Mouse (Mus musculus) MEL (cell line): Measurements from ENCODE around the gene H3f3b. TPM values are rescaled to one million over a fixed set of nuclear protein-coding genes. Genes with fewer than 3 reads are reported as not detected.

Experiments used
- DNase-seq: peaks from one replicate; pipeline ENCODE4 v3.0.0; 2011; ENCODE audit warnings: low read depth, low spot score
- H3K27ac ChIP-seq: 2 replicates; pipeline ENCODE4 v1.5.1; 2012; ENCODE audit warnings: low read depth, mild to moderate bottlenecking, control low read depth, low read length, moderate library complexity; ENCODE audit not compliant: control insufficient read depth
- H3K27me3 ChIP-seq, 2 experiments: fragments of 150-350 bp in 1 of 2; sonication (generic) in 1 of 2; 2 replicates each; pipeline ENCODE4 v1.6.1; 2012; ENCODE audit warnings: low read length in 2 of 2, mild to moderate bottlenecking in 2 of 2, improper control_type of control experiment in 1 of 2, moderate library complexity in 1 of 2; ENCODE audit not compliant: insufficient read depth in 2 of 2, control insufficient read depth in 1 of 2
- H3K36me3 ChIP-seq, 2 experiments: 2 replicates each; pipeline ENCODE4 v1.6.1; 2012 to 2014; ENCODE audit warnings: low read length in 2 of 2, improper control_type of control experiment in 1 of 2, inconsistent platforms in 1 of 2, mild to moderate bottlenecking in 1 of 2; ENCODE audit not compliant: insufficient read depth in 2 of 2, control insufficient read depth in 1 of 2
- H3K4me1 ChIP-seq, 2 experiments: fragments of 150-350 bp in 1 of 2; sonication (generic) in 1 of 2; 2 replicates each; pipeline ENCODE4 v1.6.1; 2012; ENCODE audit warnings: low read length in 2 of 2, improper control_type of control experiment in 1 of 2, mild to moderate bottlenecking in 1 of 2; ENCODE audit not compliant: insufficient read depth in 2 of 2, control insufficient read depth in 1 of 2
- H3K4me3 ChIP-seq, 2 experiments: fragments of 150-350 bp in 1 of 2; sonication (generic) in 1 of 2; 2 replicates each; pipeline ENCODE4 v1.5.1; 2012; ENCODE audit warnings: low read depth in 2 of 2, low read length in 2 of 2, mild to moderate bottlenecking in 2 of 2, moderate library complexity in 2 of 2, control low read depth in 1 of 2, improper control_type of control experiment in 1 of 2; ENCODE audit not compliant: control insufficient read depth in 1 of 2, insufficient read depth in 1 of 2
- H3K79me2 ChIP-seq: 2 replicates; pipeline ENCODE4 v1.6.1; 2012; ENCODE audit warnings: mild to moderate bottlenecking, low read length, moderate library complexity; ENCODE audit not compliant: control insufficient read depth, poor library complexity, insufficient read depth
- H3K9ac ChIP-seq: 2 replicates; pipeline ENCODE4 v1.6.1; 2012; ENCODE audit warnings: low read depth, mild to moderate bottlenecking, control low read depth, low read length, moderate library complexity; ENCODE audit not compliant: control insufficient read depth, poor library complexity, severe bottlenecking
- H3K9me3 ChIP-seq: fragments of 150-350 bp; sonication (generic); replicated peaks from 2 replicates; pipeline ENCODE4 v1.6.1; 2012; ENCODE audit warnings: mild to moderate bottlenecking, low read length, improper control_type of control experiment, moderate library complexity; ENCODE audit not compliant: insufficient read depth
- BHLHE40 ChIP-seq: IDR thresholded peaks from 2 replicates; pipeline ENCODE4 v1.6.1; 2012; ENCODE audit warnings: low read depth, mild to moderate bottlenecking, inconsistent platforms, low read length, improper control_type of control experiment, borderline replicate concordance
- CTCF ChIP-seq, 3 experiments: IDR thresholded peaks in 2 of 3; conservative IDR thresholded peaks in 1 of 3; 2 replicates each; pipeline ENCODE4 v1.5.1; 2011 to 2012; ENCODE audit warnings: low read length in 3 of 3, low read depth in 2 of 3, mild to moderate bottlenecking in 2 of 3, improper control_type of control experiment in 1 of 3, inconsistent platforms in 1 of 3, mixed read lengths in 1 of 3, moderate library complexity in 1 of 3; ENCODE audit not compliant: control insufficient read depth in 1 of 3, insufficient read depth in 1 of 3, poor library complexity in 1 of 3, severe bottlenecking in 1 of 3
- E2F4 ChIP-seq: IDR thresholded peaks from 2 replicates; pipeline ENCODE4 v1.6.1; 2011; ENCODE audit warnings: low read depth, low read length, improper control_type of control experiment, borderline replicate concordance
- ELF1 ChIP-seq: IDR thresholded peaks from 2 replicates; pipeline ENCODE4 v1.6.1; 2014; ENCODE audit warnings: low read depth, mild to moderate bottlenecking, inconsistent platforms, low read length, improper control_type of control experiment, moderate library complexity
- ETS1 ChIP-seq: IDR thresholded peaks from 2 replicates; pipeline ENCODE4 v1.6.1; 2012; ENCODE audit warnings: low read depth, mild to moderate bottlenecking, inconsistent platforms, low read length, improper control_type of control experiment, moderate library complexity
- MAFK ChIP-seq: IDR thresholded peaks from 2 replicates; pipeline ENCODE4 v1.6.1; 2011; ENCODE audit warnings: low read depth, mild to moderate bottlenecking, low read length, improper control_type of control experiment, borderline replicate concordance
- MAX ChIP-seq: IDR thresholded peaks from 2 replicates; pipeline ENCODE4 v1.6.1; 2011; ENCODE audit warnings: low read length, improper control_type of control experiment
- MAZ ChIP-seq: IDR thresholded peaks from 2 replicates; pipeline ENCODE4 v1.6.1; 2012; ENCODE audit warnings: low read depth, mild to moderate bottlenecking, inconsistent platforms, low read length, improper control_type of control experiment
- MEF2A ChIP-seq: IDR thresholded peaks from 2 replicates; pipeline ENCODE4 v1.6.1; 2014; ENCODE audit warnings: low read depth, mild to moderate bottlenecking, inconsistent platforms, low read length, improper control_type of control experiment; ENCODE audit not compliant: poor library complexity, insufficient replicate concordance, severe bottlenecking; ENCODE audit errors: extremely low read depth
- MXI1 ChIP-seq: IDR thresholded peaks from 2 replicates; pipeline ENCODE4 v1.6.1; 2011; ENCODE audit warnings: mild to moderate bottlenecking, low read depth, low read length, improper control_type of control experiment
- MYB ChIP-seq: IDR thresholded peaks from 2 replicates; pipeline ENCODE4 v1.6.1; 2011; ENCODE audit warnings: mild to moderate bottlenecking, low read depth, low read length, improper control_type of control experiment
- MYC ChIP-seq: IDR thresholded peaks from 2 replicates; pipeline ENCODE4 v1.6.1; 2011; ENCODE audit warnings: low read depth, mild to moderate bottlenecking, low read length, improper control_type of control experiment, moderate library complexity
- NELFE ChIP-seq: IDR thresholded peaks from 2 replicates; pipeline ENCODE4 v1.6.1; 2011; ENCODE audit warnings: low read depth, low read length, improper control_type of control experiment
- NRF1 ChIP-seq: IDR thresholded peaks from 2 replicates; pipeline ENCODE4 v1.6.1; 2014; ENCODE audit warnings: low read depth, mild to moderate bottlenecking, inconsistent platforms, low read length, improper control_type of control experiment, moderate library complexity; ENCODE audit not compliant: poor library complexity, insufficient read depth, severe bottlenecking
- POLR2AphosphoS2 ChIP-seq: IDR thresholded peaks from 2 replicates; pipeline ENCODE4 v1.6.1; 2011; ENCODE audit warnings: low read length, improper control_type of control experiment
- POLR2AphosphoS5 ChIP-seq: IDR thresholded peaks from 2 replicates; pipeline ENCODE4 v1.6.1; 2012; ENCODE audit warnings: low read depth, borderline replicate concordance, mild to moderate bottlenecking, inconsistent platforms, low read length, moderate library complexity, mixed read lengths
- RAD21 ChIP-seq: IDR thresholded peaks from 2 replicates; pipeline ENCODE4 v1.6.1; 2011; ENCODE audit warnings: mild to moderate bottlenecking, low read depth, low read length, improper control_type of control experiment
- RCOR1 ChIP-seq: IDR thresholded peaks from 2 replicates; pipeline ENCODE4 v1.6.1; 2012; ENCODE audit warnings: low read depth, mild to moderate bottlenecking, inconsistent platforms, low read length, improper control_type of control experiment
- SIN3A ChIP-seq: IDR thresholded peaks from 2 replicates; pipeline ENCODE4 v1.6.1; 2012; ENCODE audit warnings: low read length, improper control_type of control experiment, inconsistent platforms
- SMC3 ChIP-seq: IDR thresholded peaks from 2 replicates; pipeline ENCODE4 v1.6.1; 2011; ENCODE audit warnings: low read depth, low read length, improper control_type of control experiment
- TAL1 ChIP-seq: IDR thresholded peaks from 2 replicates; pipeline ENCODE4 v1.6.1; 2012; ENCODE audit warnings: mild to moderate bottlenecking, inconsistent platforms, low read length, moderate library complexity, mixed read lengths
- TBP ChIP-seq: IDR thresholded peaks from 2 replicates; pipeline ENCODE4 v1.8.0; 2011; ENCODE audit warnings: low read depth, low read length, improper control_type of control experiment
- TCF12 ChIP-seq: IDR thresholded peaks from 2 replicates; pipeline ENCODE4 v1.6.1; 2014; ENCODE audit warnings: low read depth, mild to moderate bottlenecking, inconsistent platforms, low read length, improper control_type of control experiment, moderate library complexity
- UBTF ChIP-seq: IDR thresholded peaks from 2 replicates; pipeline ENCODE4 v1.6.1; 2012; ENCODE audit warnings: low read depth, mild to moderate bottlenecking, inconsistent platforms, low read length, improper control_type of control experiment, moderate library complexity, borderline replicate concordance; ENCODE audit not compliant: insufficient read depth
- USF1 ChIP-seq: IDR thresholded peaks from 2 replicates; pipeline ENCODE4 v1.6.1; 2014; ENCODE audit warnings: low read depth, mild to moderate bottlenecking, inconsistent platforms, low read length, improper control_type of control experiment, moderate library complexity
- USF2 ChIP-seq, 2 experiments: IDR thresholded peaks; 2 replicates each; pipeline ENCODE4 v1.6.1; 2011 to 2012; ENCODE audit warnings: improper control_type of control experiment in 2 of 2, low read length in 2 of 2, borderline replicate concordance in 1 of 2, inconsistent platforms in 1 of 2, low read depth in 1 of 2, mild to moderate bottlenecking in 1 of 2; ENCODE audit not compliant: insufficient read depth in 1 of 2
- ZC3H11A ChIP-seq: IDR thresholded peaks from 2 replicates; pipeline ENCODE4 v1.6.1; 2012; ENCODE audit warnings: low read depth, mild to moderate bottlenecking, inconsistent platforms, low read length, improper control_type of control experiment
- ZKSCAN1 ChIP-seq: IDR thresholded peaks from 2 replicates; pipeline ENCODE4 v1.6.1; 2012; ENCODE audit warnings: low read depth, mild to moderate bottlenecking, inconsistent platforms, low read length, improper control_type of control experiment, moderate library complexity
- polyA plus RNA-seq, 2 experiments: library from polyadenylated mRNA; stranded (reverse) in 1 of 2; unstranded in 1 of 2; fragments of >175 nt in 1 of 2; fragments of >200 nt in 1 of 2; gene quantifications; 2 replicates each; pipeline versions ENCODE4 v1.2.1 to v1.2.4; 2012; ENCODE audit warnings: low replicate concordance in 2 of 2, low read depth in 1 of 2; ENCODE audit not compliant: insufficient read length in 2 of 2, insufficient read depth in 1 of 2, missing spikeins in 1 of 2
- total RNA-seq: library from RNA; depleted of rRNA; stranded (reverse); fragments of 300-350 nt; gene quantifications from 2 replicates; pipeline ENCODE4 v1.2.3, GENCODE M21; 2012

The H3f3b gene
- total and polyA plus RNA-seq, 3 experiments: 96.6 to 767 (median 498) TPM

DNA sequence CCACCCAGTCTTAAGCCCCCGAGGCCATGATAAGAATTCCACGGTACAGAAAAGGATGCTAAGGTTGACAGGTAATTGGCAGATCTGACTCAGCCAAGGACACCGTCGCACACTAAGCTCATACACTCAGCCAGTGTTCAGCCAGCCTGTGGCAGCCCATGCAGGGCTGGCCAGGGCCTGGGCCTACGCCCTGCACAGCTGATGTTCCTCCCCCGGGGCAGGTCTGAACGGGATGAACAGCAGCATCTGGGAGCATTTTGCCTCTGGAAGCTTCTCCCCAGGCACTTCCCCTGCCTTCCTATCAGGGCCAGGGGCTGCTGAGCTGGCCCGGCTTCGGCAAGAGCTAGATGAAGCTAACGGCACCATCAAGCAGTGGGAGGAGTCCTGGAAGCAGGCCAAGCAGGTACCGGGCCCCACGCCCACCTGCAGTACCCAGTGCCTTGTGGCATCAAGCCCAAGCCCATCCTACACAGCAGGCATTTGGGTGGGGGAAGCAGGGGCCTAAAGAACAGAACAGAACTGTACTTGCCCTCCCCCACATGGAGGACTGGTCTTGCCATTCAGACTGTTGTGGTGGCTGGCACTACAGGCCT lies 30.4 kb upstream of the H3f3b start:
- peak overlapping the region; percentile 75 for H3K27ac ChIP-seq
- H3K79me2 ChIP-seq: no peaks in the 10 kb centered on the region
- H3K9ac ChIP-seq: peak overlapping the region; percentile 22
- H3K27me3 ChIP-seq: no peaks in the 10 kb centered on the region
- no peak overlapping the region for H3K4me3 ChIP-seq
- H3K36me3 ChIP-seq: peaks cover 24 to 34% of the 10 kb centered on the region in 2 experiments
- H3K4me1 ChIP-seq: peaks cover 21 to 43% of the 10 kb centered on the region in 2 experiments
- H3K9me3 ChIP-seq: no peaks in the 10 kb centered on the region
- TF ChIP-seq SIN3A: no peak
- TF ChIP-seq POLR2AphosphoS2: peak; percentile 19; the same call in 1 of the 2 replicates
- no peak for TF ChIP-seq USF1
- TF ChIP-seq MAX: no peak
- 0 out of 2 replicates have a peak, but pooled peaks have one; percentile 32 for TF ChIP-seq ETS1
- 0 out of 2 replicates have a peak, but pooled peaks have one; percentile 50 for TF ChIP-seq UBTF
- DNase-seq: peak; percentile 56

DNA sequence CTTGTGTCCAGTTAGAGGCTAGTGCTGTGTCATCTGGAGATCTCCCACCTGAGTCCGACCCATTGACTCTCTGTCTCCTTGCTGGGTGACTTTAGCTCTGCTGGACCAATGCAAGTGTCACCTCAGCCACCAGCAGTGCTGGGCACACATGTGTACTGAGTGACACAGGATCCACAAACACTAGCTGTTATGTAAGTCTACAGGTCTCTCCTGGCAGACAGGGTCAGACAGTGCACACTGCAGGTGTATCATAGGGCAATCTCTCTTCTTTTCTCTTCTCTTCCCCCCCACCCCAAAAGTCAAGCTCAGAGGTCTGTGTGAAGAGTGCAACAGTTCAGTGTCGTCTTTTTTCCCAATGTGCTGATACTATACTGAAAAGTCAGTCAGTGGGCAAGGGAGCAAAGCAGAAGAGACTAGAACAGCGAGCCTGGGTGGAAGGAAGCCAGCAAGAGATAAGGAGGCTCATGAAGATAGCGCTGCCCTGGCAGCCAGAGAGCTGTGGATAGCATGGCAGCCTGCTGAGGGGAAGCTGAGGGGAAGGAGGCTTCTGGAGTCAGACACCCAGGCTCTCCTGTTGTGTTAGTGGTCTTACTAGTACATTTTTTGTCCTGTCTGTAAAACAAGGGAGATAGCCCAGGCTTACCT lies 29.6 kb upstream of the H3f3b start:
- peak overlapping the region; percentile 82 for H3K27ac ChIP-seq
- peaks cover 21 to 48% of the 10 kb centered on the region in 2 experiments for H3K4me1 ChIP-seq
- H3K4me3 ChIP-seq: no peak overlapping the region
- no peaks in the 10 kb centered on the region for H3K27me3 ChIP-seq
- peak overlapping the region; percentile 22 for H3K9ac ChIP-seq
- peaks cover 26 to 35% of the 10 kb centered on the region in 2 experiments for H3K36me3 ChIP-seq
- DNase-seq: peak; percentile 94
- no peaks in the 10 kb centered on the region for H3K9me3 ChIP-seq
- H3K79me2 ChIP-seq: no peaks in the 10 kb centered on the region
- TF ChIP-seq ZC3H11A (no peak), MXI1 (peak; percentile 85), POLR2AphosphoS5 (no peak), TBP (peak; percentile 65), SMC3 (peak; percentile 27; the same call in 1 of the 2 replicates), MAX (peak; percentile 45; the same call in 1 of the 2 replicates), MYB (no peak), E2F4 (no peak), MEF2A (no peak), MAFK (0 out of 2 replicates have a peak, but pooled peaks have one; percentile 23), BHLHE40 (no peak; the same call in 1 of the 2 replicates), USF1 (peak; percentile 49; the same call in 1 of the 2 replicates), NELFE (peak; percentile 15; the same call in 1 of the 2 replicates), TAL1 (peak; percentile 57; the same call in 1 of the 2 replicates), MYC (peak; percentile 80; the same call in 1 of the 2 replicates), MAZ (peak; percentile 61), CTCF (IDR thresholded peaks at IDR 0.05 in 2 of 3, conservative IDR thresholded peaks at IDR 0.05 in 1 of 3; ENCODE audit: control insufficient read depth in 1 of 3, insufficient read depth in 1 of 3, low read depth in 2 of 3, low read length in 3 of 3, poor library complexity in 1 of 3, severe bottlenecking in 1 of 3) (no peak), NRF1 (no peak), RAD21 (no peak), ELF1 (peak; percentile 51; the same call in 1 of the 2 replicates), TCF12 (peak; percentile 82), USF2 (IDR thresholded peaks at IDR 0.05; ENCODE audit: borderline replicate concordance in 1 of 2, insufficient read depth in 1 of 2, low read depth in 1 of 2, low read length in 2 of 2) (no peak), ZKSCAN1 (no peak), RCOR1 (peak; percentile 78)
